Mouse (Mus musculus) lung, postnatal 14 days (tissue): ENCODE measurements at regions not wholly inside any gene's neighbourhood (a gene's known extent, or its start where the extent isn't known, plus 50 kb on each side); places are given as distances from the start of the nearest gene placed in this dataset.
A peak's percentile ranks its signal among the peaks of the same experiment; 100 is the strongest.
"Not testable (repeated sequence)": the region's sequence is repeated elsewhere in the genome, so short reads cannot be mapped to it uniquely, and the experiment has no call there.

Source experiments
- DNase-seq: peaks from one replicate; pipeline ENCODE4 v3.0.0; 2021

DNA sequence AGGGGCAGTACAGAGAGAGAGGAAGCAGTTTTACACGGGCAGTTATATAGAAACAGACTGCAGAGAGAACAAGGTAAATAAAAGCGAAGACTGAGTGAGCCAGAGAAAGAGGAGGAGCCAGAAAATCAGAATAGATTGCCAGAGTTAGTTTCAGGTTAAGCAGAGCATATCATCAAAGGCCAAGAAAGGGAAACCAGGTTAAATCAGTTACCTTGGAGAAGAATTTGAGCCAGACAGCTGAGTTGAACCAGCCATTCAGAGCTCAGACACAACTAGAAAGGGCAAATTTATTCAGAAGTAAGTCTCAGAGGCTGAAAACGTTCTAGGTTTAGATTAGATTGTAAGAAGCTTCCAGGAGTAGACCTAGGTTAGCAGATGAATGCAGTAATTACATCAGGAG lies 858.6 kb downstream of the Adgrl3 start:
- DNase-seq: no peak

DNA sequence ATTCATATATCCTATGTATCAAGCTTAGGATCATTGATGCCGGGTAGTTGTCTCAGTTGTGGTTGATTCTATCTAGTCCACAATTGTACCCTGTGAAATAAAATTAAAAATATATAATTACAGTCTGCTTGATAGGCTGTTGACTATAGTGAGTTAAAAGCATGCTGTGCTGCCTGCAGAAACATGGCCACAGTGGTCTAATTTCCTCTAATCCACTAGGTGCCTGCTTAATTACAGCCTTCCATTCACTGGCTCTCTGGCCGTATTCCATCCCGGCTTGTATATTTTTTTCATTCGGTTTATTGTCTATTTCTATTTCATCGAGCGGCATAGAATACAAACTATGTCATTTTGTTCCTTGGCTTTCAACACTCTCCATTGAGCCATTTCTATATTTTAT lies 873.4 kb downstream of the Adgrl3 start:
- no peak for DNase-seq

DNA sequence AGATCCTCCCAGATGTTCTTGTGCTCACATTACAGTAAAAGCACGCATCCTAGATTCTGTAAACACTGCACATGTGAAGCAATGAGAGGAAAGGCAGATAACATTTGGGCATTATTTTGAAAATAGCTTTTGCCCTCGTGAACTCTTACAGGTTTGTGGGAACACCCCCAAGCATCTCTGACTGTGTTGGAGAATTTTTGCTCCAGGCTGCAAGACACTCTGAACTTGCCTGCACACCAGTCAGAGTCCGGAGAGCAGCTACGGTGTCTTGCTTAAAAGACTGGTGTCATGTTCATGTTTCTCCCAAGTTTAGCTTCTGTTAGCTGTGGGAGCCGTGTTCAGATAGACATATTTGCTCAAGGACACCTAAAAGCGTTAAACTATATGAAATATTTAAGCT lies 889.4 kb downstream of the Adgrl3 start:
- no peak for DNase-seq

- DNase-seq: no peak
These were observed 890.0 kb downstream of the Adgrl3 start for GRCm38 (mm10) chr5:81909964-81910363.

DNA sequence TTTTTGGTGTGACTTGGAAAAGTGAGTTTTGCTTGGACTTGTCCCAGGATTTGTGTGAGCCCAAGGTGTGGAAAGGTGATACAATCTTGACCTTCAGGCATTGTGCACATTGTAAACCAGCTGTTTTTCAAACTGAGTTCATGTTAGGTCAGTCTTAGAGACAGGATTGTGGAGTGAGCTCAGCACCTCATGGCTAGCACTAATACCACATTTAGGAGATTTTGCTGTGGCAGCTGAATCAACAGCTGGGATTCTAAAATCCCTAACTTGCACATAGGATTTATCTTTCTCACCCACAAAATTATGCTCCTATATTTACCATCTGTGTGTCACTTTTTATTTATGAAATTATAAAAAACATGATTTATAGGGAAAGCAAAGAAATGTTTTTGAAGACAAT lies 896.7 kb downstream of the Adgrl3 start:
- no peak for DNase-seq

GRCm38 (mm10) chr5:81940798-81941197 lies 920.9 kb downstream of the Adgrl3 start:
- DNase-seq: no peak

DNA sequence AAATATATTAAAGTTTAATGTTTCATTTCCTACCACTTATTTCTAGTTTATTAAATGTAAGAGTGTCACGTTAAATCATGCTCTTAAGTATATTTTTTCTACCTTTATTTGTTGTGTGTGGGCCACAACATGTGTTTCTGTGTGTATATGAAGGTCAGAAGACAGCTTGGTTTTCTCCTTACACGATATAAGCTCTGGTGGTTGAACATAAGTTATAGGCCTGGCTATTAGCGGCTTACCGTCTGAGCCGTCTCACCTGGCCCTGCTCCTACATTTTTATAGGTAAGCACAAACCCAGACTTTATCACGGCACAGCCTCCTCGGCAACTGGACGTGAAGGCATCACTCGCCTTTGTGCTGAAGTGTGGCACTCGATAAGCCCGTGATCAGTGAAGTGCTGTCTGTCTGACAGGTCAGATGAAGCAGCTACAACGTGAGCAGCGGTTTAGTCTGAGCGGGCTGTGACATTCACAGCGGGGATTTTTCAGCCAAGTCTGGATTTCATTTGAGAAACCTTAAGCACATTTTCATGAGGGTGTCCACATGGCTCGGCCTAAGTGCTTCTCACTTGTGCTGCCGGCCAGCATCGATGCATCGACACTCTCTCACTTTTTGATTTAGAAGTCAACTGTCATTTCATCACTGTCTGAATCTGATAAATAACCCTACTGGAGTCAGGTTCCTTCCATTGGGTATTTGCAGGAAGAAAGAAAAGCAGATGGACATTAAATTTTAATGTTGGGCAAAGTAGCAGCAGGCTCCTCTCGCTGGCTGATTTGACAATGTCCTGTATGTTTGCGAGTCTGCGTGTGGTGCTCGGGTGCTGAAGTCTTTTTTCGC lies 950.0 kb downstream of the Adgrl3 start:
- DNase-seq: no peak

GRCm38 (mm10) chr5:81970525-81971011 lies 950.6 kb downstream of the Adgrl3 start:
- no peak for DNase-seq

DNA sequence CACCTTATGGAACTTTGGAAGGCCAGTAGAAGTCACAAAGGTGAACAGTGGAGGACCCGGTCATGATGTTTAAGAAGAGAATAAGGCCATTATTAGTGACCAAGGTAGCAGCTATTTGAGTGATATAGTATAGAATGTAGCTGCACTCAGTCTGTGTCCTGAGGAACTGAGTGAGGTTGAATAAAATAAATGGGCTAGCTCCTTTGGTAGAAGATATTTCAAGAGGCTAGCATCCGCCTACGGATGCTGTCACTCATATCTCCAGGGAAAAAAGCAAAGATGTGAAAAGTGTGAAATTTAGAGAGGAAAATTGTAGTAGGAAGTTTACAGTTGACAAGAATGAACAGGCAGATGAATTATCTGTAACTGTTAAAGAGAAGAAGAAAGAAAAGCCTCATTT lies 956.6 kb downstream of the Adgrl3 start:
- no peak for DNase-seq

DNA sequence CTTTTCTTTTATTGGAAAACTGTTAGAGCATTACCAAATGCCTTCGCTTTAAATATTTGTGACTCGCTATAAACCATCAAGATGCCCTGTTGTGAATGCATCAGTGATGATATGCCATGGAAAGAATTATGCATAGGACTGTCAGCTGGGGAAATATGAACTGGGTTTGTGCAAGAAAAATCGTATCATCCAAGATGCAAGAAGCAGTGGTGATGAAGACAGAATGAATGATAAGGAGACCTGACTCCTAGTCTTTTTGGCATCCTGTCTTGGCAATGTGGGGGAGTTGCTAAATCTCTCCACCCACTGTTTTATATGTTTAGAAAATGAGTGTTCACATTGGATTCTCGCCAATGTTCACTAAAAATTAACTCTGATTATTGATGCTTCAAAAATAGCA lies 963.4 kb downstream of the Adgrl3 start:
- DNase-seq: no peak

DNA sequence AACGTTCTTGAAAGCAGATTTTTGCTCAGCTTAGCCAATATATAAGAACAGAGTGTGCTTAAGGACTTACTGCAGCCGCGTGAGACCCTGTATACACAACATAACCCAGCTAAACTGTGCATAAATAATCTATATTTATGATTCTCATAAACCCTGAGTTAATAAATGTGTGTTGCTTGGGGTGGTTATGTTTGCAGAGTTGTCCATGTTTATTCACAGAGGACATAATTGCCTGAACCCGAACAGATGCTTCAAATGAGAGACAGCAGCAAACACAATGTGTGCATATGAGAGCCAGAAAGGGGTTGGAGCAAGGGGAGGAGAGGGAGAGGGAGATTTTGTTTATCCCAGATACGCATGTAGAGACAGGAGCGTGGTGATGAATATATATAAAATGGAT lies 968.1 kb downstream of the Adgrl3 start:
- DNase-seq: no peak

DNA sequence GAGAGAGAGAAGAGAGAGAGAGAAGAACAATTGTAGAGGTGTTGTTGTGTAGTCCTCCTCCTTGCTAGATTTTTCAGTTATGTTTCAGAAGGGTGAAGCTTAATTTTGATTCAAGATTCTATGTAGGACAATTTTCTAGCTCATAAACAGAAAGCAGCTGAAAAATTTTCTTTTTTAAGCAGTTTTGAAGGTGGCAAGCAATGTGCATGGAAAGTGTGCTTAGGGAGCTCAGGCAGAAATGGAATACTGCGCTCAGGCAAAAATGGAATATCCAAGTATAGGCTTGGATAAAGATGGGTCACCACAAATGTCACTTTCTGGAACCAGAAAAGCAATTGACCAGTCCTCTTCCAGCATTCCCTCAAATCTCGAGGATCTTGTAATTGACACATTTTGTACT lies 988.0 kb downstream of the Adgrl3 start:
- no peak for DNase-seq

GRCm38 (mm10) chr5:82024126-82024525 lies 1004.2 kb downstream of the Adgrl3 start:
- DNase-seq: no peak

DNA sequence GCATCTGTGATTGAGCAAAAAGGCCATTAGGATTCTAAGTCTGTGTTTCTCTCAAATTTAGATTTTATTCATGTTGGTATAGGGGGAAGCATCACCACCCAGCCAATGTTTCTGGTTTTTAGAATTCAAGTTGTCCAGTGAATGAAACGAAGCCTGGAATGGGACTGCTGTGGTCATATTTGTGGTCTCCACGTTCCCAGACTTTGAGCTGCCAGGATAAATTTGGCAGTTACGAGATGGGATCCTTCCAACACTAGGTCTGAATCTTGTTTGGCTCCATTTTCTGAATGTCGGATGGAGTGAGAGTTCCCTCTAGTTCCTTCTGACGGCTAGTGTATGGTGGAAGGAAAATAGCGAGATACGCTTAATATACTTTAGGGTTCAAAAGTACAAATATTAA lies 1014.8 kb downstream of the Adgrl3 start:
- peak; percentile 1 for DNase-seq

GRCm38 (mm10) chr5:82046106-82046505 lies 1026.2 kb downstream of the Adgrl3 start:
- DNase-seq: no peak

DNA sequence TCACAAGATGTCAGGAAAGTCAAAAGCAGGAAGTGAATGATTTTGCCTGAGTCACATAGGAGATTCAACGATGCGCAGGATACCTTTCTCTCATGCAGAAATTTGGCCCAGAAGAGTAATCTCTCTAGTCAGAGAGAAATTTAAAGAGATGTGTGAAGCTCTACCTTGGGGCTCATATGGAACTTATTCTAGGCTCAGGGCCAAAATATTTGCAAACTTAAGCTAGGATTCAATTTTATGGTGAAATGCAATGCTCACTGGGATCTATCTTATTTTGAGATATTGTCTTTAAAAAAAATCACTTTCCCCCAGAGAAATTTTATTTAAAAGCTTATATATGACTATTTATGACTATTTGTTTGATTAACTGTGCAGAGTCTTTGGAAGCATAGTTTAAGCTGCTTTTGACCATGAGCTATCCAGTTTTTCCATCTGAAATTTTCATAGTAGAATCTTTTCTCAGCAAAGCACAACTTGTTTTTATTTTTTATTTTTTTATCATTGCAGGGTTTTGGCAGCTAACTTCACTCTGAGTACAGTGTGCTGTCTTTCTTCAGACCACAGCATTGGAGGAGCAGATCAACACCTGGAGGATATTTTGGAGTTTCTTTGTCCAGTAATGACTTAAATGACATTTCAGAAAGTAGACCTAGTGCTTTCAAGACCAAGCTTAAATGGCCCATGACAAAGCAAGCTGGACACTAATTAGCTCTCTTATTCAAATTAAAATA lies 1039.3 kb downstream of the Adgrl3 start:
- no peak for DNase-seq

- peak; percentile 8 for DNase-seq
These were observed 1040.7 kb downstream of the Adgrl3 start for GRCm38 (mm10) chr5:82060679-82061078.

GRCm38 (mm10) chr5:82069221-82069620 lies 1049.3 kb downstream of the Adgrl3 start:
- not testable (repeated sequence) for DNase-seq

- no peak for DNase-seq
These were observed 1069.5 kb downstream of the Adgrl3 start for GRCm38 (mm10) chr5:82089401-82089800.

DNA sequence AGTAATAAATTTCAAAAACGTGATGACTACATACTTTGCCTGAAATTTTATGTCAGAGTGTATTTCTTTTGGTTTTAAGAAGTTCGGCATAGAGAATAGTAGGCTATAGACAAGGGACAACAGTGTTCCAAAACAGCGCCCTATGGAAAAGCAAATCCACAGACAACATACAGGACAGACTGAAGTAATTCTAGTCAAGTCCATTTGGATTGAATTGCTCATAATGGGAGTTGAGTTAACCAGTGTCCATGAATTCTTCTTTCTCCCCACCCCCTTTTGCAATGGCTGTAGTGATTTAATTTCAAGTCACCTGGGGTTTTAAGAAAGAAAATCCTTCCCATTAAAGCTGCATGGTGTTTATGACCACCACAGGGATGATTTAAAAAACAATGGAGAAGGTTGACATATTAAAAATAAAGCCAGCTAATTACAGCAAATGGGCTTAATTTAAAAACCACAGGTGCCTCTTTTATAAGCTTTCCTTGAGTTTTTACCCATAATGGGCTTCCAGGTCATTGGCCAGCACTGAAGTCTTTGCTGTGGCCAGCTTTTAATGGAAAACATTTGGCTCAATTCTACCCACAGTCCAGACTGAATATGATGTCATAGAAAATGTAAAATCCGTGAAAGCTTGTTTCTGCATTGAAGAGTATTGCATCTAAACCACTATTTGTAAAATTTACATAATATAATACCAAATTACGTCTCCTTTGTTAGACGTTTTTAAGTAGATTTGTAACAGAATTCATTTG lies 1083.3 kb downstream of the Adgrl3 start:
- no peak for DNase-seq

- DNase-seq: no peak
These were observed 1083.9 kb downstream of the Adgrl3 start for GRCm38 (mm10) chr5:82103857-82104256.

- no peak for DNase-seq
These were observed 1106.1 kb downstream of the Adgrl3 start for GRCm38 (mm10) chr5:82125921-82126459.

GRCm38 (mm10) chr5:82142063-82142462 lies 1122.1 kb downstream of the Adgrl3 start:
- DNase-seq: no peak
